Mouse (Mus musculus): ENCODE measurements around the gene Ngfr.

DNA sequence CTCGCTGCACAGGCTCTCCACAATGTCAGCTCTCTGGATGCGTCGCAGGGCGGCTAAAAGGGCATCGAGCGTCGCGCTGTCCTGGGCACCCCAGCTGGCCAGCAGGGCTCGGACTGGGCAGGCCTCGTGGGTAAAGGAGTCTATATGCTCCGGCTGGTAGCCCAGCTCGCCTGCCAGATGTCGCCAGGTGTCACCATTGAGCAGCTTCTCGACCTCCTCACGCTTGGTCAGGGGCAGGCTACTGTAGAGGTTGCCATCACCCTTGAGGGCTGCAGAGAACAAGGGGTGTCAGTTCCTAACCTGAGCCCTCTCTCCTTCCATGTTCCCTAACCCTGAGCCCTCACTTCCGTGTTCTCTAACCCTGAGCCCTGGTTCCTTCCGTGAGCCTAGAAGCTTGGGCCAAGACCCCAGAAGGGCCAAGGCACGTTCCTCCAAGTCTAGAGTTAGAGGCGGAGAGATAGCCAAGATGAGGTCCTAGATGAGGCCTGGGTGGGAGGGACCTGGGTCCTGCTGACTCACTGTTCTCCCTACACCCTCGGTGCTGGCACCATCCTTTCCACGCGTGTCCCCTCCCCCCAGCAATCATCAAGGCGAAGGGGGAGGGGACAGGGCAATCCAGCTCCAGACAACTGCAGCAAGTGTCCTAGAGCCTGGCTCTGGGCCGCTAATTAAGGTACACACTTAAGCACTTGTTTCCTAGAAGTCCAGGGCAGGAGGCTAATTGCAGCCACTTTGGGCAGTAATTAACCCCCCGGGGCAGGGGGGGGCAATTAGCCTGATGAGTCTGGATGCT is 16.5 kb downstream of the Ngfr start:
- TF ChIP-seq NELFE (IDR thresholded peaks at IDR 0.05; ENCODE audit: low read depth, low read length) (no peak), POLR2A (IDR thresholded peaks at IDR 0.05; ENCODE audit: control insufficient read depth in 1 of 2, insufficient read depth in 1 of 2, low read depth in 1 of 2, low read length in 2 of 2, poor library complexity in 1 of 2) (no peak), CTCF (IDR thresholded peaks at IDR 0.05 in 2 of 3, conservative IDR thresholded peaks at IDR 0.05 in 1 of 3; ENCODE audit: control insufficient read depth in 1 of 3, insufficient read depth in 1 of 3, low read depth in 2 of 3, low read length in 3 of 3, poor library complexity in 1 of 3, severe bottlenecking in 1 of 3) (peak in 2 of 3 experiments; percentile 7 to 33; a peak in 3 of 6 replicates), MAFK (IDR thresholded peaks at IDR 0.05; ENCODE audit: borderline replicate concordance, low read depth, low read length) (no peak), BHLHE40 (IDR thresholded peaks at IDR 0.05; ENCODE audit: borderline replicate concordance, low read depth, low read length) (no peak), USF1 (IDR thresholded peaks at IDR 0.05; ENCODE audit: low read depth, low read length) (no peak), HCFC1 (IDR thresholded peaks at IDR 0.05; ENCODE audit: low read depth, low read length) (no peak), NRF1 (IDR thresholded peaks at IDR 0.05; ENCODE audit: insufficient read depth, low read depth, low read length, poor library complexity, severe bottlenecking) (no peak), TAL1 (IDR thresholded peaks at IDR 0.05; ENCODE audit: low read length) (no peak), KAT2A (conservative IDR thresholded peaks at IDR 0.05; ENCODE audit: low read depth, low read length) (no peak), ETS1 (IDR thresholded peaks at IDR 0.05; ENCODE audit: low read depth, low read length) (no peak), ZC3H11A (IDR thresholded peaks at IDR 0.05; ENCODE audit: low read depth, low read length) (no peak), GATA1 (IDR thresholded peaks at IDR 0.05; ENCODE audit: low read depth, low read length) (no peak)
